Mouse (Mus musculus) embryonic fibroblast, embryonic 13.5 days (primary cell): ENCODE measurements around the gene Tnpo3.

Experiments used
- CTCF ChIP-seq: IDR thresholded peaks from 2 replicates; pipeline ENCODE4 v1.5.1; 2011; ENCODE audit warnings: mild to moderate bottlenecking, control low read depth, low read length, moderate library complexity, borderline replicate concordance; ENCODE audit not compliant: insufficient read depth
- POLR2A ChIP-seq: IDR thresholded peaks from 2 replicates; pipeline ENCODE4 v1.6.1; 2011; ENCODE audit warnings: low read depth, mild to moderate bottlenecking, control low read depth, low read length, moderate library complexity

DNA sequence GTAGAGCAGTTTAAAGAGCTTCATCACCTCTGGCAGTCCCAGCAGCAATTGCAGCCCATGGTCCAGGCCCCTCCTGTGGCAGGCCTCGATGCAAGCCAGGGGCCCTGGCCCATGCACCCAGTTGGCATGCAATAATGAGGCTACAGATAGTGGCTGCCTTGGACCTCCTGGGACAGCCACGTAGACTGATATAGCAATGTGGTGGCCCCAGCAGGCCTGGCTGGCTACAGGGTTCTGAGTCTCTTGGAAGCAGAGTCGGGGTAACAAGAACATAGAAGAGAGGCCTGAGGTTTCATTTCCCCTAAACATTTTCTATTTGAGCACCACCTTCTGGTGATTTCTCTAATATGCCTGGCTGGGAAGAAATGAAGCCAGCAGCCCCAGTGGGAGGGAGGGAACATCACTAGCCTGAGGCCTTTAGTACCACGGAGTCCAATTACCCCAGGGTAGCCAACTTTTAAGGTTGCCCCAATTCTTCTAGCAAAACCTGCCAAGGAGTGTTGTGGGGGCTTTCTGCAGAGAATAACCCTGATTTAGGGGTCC lies 73.0 kb downstream of the Tnpo3 start:
- no peak for TF ChIP-seq CTCF
- TF ChIP-seq POLR2A: no peak
